Mouse (Mus musculus): ENCODE measurements around the gene Hk2.

The Hk2 gene

DNA sequence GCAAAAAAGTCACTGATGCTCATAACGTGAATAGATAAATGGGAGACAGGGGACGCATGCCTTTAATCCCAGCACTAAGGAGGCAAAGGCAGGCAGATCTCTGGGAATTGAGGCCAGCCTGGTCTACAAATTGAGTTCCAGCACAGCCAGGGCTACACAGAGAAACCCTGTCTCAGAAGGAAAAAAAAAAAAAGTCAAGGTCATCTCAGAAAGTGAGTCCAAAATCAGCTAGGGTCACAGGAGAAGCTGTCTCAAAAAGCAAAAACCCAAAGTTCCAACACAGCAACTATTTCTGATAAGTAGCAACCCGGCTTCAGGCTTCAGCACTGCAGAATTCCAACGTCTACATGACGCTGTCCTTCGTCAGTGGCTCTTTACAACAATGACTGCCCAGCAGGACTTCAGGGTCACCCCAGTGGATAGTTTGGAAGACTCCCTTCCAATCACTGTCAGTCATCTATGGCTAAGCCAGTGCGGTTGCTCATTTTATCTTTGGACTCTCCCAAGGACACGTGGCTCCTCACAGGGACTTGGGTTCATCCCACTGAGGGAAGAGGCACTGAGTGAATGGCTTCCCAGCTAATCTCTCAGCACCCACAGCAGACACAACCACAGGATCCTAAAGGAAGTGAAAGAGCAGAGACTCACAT, 33.3 kb downstream of the Hk2 start:
- DNase-seq (ENCODE audit: low spot score in 2 of 2) = no peak

DNA sequence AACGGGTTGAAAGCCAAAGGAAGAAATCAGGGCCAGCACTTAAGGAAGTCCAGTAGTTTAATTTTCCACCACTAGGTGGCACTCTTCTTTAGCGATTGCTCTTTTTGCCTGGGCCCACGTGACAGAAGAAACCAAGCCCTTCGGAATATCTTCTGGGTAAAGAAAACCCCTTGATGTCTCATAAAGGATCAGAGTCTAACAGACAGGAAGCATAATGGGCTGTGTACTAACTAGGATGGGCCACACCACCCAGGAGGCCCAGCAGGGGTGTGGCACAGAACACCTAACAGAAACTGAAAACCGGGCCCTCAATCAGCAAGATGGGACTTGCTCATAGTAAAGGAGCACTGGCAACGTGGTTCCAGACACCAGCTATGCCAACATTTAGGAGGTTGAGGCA, 34.0 kb downstream of the Hk2 start:
- peak in 1 of 2 experiments; percentile 32 for DNase-seq (ENCODE audit: low spot score in 2 of 2)

DNA sequence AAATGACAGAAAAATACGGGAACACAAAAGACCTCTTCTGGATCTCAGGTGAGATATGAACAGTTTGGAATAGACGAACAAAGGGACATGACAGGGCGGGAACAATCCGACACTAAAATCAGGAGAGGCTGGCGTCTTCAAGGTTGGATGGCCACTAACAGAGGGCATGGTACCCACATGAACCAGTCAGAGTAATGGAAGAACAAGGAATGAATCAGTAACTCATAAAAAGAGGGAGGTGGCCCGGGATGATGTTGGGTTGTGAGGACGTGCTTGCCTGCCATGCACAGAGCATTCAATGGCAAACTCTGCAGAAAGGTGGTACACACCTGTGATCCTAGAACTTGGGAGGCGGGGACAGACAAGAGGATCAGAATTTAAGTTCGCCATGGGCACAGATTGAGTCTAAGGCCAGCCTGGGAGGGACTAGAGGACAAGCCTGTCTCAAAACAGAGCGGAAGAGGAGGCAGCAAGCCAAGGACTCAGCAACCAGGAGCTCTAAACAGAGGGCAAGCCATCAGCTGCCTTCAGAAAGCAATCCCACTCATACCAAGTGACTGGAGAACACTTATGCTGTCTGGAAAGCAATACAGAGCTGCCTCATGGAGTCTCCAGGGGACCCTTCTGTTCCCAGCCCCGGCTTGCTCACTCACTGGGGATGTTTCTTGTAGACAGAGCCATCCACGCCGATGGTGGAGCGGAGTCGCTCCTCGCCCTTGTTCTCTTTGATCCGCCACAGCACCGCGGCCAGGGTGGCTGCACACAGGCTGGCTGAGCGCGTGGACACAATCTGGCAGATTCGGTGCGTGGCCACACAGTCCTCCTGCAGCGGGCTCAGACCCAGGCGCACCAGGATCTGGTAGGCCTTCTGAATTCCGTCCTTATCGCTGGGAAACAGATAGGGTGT, 36.4 kb downstream of the Hk2 start:
- no peak for DNase-seq (ENCODE audit: low spot score in 2 of 2)

DNA sequence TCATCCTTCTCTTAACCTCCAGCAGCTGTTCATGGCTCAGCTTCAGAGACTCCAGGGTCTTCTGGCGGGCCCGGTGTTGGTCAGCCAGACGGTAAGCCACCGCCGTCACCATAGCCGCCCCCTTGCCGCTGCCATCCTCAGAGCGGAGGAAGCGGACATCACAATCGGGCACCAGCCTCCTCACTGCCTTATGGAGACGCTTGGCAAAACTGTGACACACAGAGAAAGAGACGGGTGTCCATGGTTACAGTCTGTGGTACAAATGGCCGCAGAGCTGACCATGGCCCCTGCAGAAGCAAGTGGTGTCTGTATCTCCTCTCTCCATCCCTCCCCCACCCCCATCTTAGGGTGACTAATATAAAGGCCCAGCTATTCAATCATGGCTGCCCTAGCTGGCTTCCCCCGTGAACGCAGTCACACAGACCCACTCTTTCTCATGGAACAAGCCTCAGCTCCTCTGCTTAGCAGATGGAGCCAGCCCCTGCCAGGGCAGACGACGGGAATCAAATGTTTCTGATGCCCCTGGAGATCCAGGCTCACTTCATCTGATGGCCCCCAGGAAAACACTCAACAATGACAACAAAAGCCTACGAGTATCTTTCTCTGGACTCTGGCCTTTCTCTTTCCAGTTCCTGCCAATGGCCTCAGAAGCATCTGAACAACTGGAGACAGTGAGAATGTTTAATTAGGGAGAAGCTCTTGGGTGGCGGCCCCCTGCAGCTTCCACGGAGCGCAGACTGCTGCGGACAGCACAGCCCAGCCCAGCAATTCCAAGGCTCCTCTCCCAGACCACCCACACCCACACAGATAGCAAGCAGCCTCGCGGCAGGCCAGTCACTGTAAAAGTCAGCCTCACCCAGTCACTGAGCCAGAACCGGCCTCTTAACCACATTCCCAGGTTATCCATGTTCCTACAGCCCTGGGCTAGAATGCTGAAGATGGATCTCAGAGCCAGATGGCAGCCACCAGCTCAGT, 37.3 kb downstream of the Hk2 start:
- no peak for DNase-seq (ENCODE audit: low spot score in 2 of 2)

DNA sequence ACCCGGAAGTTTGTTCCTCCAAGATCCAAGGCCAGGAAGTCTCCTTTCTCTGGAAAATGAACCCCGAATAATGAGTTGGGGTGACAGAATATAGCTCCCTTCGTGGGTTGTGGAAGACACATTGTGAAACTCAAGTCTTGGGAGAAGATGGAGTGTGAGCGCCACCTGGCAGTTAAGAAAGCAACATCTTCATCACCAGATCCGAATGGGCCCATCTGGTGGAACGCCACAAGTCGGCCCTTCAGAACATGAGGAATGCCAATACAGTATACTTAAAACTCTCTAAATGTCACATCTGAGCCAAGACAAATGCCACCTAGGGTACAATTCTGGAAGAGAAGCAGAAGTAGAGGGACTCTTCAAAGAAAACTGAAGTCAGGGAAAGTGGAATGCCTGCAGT, 38.9 kb downstream of the Hk2 start:
- peak in 1 of 2 experiments; percentile 17 for DNase-seq (ENCODE audit: low spot score in 2 of 2)

DNA sequence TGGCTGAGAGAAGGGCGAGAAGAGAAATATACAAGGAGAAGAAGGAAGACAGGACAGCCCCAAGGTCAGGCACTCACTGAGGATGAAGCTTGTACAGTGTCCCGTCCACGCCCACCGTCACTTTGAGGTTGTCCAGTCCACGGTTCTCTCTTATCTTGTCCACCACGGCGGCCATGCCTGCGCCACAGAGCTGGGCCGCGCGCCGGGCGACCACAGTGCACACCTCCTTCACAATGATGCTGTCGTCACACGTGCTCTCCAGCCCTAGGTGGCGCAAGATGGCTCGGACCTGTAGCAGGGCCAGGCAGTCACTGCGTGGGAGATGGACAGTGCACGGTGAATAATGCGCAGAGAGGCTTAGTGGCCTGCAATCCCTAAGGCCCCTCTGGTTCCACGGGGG, 45.6 kb downstream of the Hk2 start:
- DNase-seq (ENCODE audit: low spot score in 2 of 2) = no peak

DNA sequence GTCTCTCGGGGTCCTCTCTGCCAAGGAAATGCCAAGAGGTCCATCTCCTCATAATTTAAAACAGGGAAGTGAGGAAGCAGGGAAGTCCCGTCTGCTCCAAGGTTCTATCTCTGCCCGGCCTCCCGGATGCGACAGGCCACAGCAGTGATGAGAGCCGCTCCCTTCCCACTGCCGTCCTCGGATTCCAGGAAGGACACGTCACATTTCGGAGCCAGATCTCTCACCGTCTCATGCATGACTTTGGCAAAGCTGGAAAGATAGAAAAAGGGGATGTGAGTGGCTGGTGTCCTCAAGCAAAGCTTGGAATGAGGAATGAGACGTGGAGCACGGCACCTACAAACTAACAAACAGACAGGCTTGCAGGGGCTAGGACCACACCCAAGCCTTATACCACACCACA, 47.0 kb downstream of the Hk2 start:
- no peak for DNase-seq (ENCODE audit: low spot score in 2 of 2)

DNA sequence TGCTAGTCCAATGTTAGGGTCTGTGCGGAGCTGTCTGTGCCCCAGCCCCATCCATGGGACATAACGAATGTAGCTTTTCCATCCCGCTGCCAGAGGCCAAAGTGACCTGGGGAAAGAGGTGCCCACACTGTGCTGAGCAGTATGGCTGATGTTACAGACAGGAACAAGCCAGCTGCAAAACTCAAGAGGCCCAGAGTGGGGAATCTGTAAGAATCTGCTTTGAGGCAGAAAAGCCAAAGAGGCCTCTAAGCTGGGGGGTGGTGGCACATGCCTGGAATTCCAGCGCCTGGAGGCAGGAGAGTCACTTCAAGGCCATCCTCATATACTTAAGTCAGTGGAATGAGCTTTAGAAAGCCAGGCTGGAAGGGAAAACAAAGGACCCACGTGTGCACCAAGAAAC, 50.9 kb downstream of the Hk2 start:
- DNase-seq (ENCODE audit: low spot score in 2 of 2) = no peak

DNA sequence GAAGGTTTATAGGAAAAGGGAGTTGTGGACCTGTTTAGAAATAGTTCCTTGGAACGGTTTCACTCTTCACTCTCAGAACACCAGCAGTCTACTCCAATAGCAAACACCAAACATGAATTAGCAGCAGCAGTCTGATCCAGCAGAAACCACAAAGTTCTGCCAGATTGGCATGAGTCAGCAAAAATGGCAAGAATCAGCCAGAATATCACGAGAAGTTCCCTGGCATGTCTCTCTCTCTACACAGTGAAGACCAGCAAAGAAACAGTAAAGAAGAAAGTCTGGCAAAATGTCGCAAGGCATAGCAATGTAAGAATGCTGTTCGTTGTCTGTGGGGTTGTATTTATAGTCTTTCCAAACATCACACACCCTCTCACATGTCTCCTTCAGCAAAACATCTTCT, 58.1 kb downstream of the Hk2 start:
- DNase-seq (ENCODE audit: low spot score in 2 of 2) = no peak

DNA sequence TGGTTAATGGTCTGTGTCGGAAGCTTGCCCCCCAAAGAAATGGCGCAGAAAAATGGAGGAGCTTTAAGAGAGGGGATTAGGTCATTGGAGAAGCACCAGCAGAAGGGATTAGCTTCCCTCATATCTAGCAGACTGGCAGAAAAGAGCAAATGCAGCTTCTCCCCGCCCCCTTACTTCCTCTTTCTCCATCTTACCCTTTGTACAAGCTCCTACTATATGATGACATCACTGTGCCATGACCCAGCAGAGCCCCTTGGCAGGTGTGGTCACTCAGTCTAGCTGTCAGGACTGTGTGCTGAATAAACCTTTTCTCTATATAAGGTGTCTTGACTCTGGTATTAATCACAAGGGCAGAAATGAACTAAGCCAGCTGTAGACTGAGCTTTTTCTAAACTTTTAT, 58.6 kb downstream of the Hk2 start:
- DNase-seq (ENCODE audit: low spot score in 2 of 2) = no peak

DNA sequence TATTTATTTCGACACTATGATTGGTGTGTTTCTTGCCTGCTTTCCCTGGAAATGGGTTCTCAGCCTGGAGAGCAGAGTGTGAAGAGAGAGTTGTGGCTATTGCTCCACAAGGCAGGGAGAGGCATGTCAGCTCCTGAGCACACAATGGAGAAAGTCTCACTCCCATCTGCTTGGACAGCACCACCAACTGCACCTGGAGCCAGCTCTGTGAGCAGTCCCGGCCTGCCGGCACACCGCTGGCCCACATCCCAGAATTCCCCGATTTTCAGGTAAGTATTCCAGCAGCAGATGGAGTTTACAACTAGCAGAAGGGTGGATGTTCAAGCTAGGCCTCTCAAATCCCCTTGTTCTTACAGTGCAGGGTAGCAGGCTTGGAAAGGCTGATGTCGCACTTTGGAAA, 59.0 kb downstream of the Hk2 start:
- DNase-seq (ENCODE audit: low spot score in 2 of 2) = no peak

DNA sequence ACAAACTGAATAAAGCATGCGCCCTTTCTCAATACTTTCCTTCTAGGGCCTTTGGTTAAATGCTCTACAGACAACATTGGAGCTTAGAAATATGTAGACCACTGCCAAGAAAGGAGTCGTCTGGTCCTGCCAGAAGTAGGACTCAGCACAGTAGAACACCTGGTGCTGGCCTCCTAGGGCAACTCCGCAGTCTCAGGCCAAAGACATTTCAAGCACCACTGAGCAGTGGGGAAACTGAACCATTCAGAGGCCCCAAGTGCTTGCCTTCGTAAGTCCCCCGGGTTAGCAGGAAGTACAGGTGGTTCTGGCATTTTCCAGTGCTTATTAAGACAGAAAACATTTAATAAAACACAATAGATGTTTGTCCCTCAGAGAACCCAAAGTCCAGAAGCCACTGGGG, 59.4 kb downstream of the Hk2 start:
- DNase-seq (ENCODE audit: low spot score in 2 of 2) = no peak

DNA sequence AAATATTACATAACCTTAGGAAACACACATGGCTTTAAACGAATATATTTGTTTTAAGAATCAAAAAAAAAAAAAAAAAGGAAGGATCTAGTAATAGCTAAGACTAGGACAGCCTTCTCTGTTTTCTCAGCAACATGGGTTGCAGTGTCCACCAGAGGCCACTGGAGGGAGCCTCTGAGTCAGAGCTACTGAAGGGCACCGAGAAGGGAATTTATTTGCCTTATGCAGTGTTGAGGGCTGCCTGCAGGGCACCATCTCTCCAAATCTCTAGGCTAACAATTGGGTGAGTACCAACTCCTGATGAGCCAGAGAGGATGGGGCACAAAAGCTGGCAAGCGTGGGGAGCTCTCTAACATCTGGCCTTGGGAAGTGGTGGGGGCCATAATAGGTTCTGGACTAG, 60.0 kb downstream of the Hk2 start:
- DNase-seq (ENCODE audit: low spot score in 2 of 2) = peak; percentile 48 to 66

DNA sequence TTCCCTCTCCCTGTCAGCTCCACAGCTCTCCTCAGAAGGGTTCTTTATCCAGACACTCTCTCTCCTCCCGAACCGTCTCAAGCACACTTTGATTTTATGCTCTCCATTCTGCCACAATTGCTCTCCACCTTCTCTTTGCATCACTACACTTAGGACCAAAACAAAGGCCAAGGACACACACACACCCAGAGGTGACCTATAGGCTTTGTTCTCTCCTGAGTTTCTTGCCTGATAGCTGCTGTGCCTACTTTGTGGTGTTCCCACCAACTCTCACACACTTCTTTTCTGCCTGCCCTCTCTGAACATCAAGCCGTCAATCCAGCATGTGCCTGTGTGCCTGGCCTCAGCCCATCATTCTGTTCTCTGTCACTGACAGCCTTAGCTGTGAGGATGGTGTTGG, 66.5 kb downstream of the Hk2 start:
- DNase-seq (ENCODE audit: low spot score in 2 of 2) = no peak

DNA sequence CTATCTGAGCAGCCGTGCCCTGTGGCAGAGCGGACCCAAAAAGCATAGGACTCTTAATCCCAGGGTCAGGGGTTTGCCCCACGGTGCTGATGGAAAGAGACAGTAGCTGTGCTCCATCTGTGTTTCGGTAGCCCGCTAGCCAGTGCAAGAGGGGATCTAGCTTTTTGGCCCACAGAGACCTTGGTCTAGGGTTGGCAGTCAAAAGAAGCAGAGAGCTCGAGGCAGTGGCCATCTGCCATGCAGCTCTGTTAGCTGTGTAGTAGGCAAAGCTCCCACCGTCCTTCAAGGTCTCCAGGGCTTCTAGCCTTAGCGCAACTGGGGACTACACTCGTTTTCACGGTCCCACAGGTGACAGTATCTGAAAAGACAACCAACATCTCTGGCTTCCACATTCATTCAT, 67.0 kb downstream of the Hk2 start:
- no peak for DNase-seq (ENCODE audit: low spot score in 2 of 2)

DNA sequence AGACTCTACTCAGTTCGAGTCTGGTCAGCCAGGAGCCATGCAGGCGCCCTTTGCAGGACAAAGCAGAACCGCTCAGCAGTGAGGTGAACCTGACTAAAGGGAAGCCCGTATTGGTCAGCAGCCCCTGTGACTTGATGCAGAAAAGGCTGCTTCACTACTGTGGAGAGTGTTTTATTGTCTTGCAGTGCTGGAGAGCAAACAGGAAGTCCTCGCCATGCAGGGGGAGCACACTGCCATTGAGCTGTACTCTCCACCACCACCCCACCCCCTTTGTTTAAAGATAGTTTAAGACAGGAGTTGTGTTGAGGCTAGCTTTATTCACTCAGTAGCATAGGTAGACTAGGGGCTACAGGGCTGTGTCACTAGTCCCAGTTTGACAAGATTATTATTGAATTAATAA, 69.0 kb downstream of the Hk2 start, which contains the start of gene Pole4:
TSS of gene Pole4 (minus strand) at position 145 of the 400 bp plus-strand sequence.
- DNase-seq (ENCODE audit: low spot score in 2 of 2) = no peak

DNA sequence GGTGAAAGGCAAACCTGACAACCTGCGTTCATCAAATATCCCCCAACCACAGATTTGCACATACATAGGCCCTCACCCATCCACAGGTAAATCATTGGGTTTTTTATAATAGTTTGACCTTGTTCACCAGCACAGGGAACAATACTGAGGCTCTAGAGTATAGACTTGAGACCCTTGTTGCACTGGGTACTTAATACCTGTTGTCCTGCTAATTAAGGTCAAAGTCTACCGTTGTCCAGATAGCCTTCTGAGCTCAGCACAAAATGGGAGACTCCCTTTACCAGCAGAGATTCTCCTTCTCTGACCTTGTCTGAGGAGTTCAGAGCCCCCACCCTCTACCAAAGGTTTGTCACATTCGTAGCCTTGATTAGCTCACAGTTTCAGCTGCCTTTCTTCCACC, 70.5 kb downstream of the Hk2 start:
- no peak for DNase-seq (ENCODE audit: low spot score in 2 of 2)

DNA sequence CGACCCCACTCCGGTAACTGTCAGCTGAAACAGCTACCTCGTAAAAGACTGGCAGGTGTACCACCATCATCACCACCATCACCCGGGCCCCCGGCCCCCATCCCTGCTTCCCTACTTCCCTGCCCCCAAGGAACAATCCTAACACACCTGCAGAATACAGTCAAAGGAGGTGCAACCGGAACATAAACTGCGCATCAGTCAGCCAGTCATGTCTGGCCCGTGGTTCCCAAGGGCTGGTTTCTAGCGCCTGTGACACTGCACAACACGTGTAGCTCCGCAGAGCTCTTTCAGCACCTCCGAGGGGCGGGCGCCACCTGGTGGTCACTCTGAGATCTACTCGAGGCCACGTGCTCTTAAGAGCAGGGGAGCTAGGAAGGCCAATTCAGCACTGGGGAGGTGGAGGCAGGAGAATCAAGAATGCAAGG, 71.6 kb downstream of the Hk2 start:
- DNase-seq (ENCODE audit: low spot score in 2 of 2) = peak; percentile 62 to 81

DNA sequence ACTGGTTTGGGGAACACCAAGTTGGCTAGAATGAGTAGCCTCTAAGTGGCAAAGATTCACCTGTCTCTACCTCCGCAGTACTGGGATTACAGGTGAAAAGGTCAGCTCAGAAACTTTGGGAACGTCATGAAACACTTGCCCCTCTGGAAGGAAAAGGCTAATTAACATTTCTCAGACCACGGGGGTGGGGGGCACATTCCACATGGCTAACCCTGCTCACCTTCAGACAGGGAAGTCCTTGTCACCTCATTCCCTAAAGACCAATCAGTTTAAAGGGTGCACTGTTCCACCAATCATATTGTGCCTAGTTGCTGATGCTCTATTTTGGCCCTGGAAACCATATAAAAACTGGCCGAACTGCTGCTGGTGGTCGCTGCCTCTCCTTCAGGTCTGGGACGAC, 73.0 kb downstream of the Hk2 start:
- DNase-seq (ENCODE audit: low spot score in 2 of 2) = no peak

DNA sequence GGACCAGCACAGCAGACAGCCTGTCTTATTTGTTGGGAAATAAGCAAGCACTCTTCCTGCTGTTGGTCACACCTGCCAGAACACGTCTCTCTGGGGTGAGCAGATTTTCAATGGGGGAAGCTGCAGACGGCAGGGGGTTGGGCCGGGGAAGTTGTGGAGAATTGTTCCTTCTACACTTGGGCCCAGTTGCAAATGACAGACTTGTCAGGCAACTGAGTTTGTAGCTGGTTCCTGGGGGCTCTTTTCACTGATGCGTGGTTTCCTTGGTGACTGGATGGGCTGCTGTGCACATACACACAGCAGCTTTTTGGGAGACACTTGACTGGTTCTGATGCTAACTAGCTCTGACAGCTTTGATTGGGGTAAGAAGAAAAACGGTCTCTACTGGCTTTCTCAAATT, 74.4 kb downstream of the Hk2 start:
- no peak for DNase-seq (ENCODE audit: low spot score in 2 of 2)

DNA sequence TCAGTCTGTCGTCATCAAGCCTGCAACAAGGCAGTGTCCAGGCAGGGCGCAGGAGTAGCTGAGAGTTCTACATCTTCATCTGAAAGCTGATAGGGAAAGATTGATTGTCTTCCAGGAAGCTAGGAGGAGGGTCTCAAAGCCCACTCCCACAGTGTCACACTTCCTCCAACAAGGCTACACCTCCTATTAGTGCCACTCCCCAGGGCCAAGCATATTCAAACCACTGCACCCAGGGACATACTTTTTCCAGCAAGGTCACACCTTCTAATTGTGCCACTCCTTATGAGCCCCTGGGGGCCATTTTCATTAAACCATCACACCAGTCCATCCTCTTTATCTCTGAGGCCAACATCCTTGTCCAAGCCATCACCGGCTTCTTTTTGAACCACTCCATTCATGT, 77.5 kb downstream of the Hk2 start:
- DNase-seq (ENCODE audit: low spot score in 2 of 2) = no peak

DNA sequence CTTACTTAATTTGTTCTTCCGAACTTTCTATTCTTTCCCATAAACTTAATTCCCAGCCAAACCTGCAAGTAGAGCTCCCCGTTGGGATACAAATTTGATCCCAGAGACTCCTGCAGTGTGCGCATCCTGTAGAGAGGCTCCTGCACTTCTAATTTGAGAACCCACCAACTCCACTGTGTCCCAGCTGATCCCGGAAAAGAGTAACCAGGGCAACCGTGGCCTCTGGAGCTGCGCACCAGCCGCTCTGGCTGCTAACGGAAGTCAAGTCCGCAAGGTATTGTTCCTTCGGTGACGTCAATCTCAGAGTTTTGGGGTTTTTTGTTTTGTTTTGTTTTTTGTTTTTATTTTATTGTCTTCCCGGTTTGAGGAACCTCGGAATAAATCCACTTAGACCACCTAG, 79.6 kb downstream of the Hk2 start:
- no peak for DNase-seq (ENCODE audit: low spot score in 2 of 2)

Data from frontal cortex, postnatal 10 days (tissue).